Mouse (Mus musculus) CH12.LX (cell line): Measurements from ENCODE around the gene Klhl18. TPM values are rescaled to one million over a fixed set of nuclear protein-coding genes. Genes with fewer than 3 reads are reported as not detected.

Experiments used
- DNase-seq: peaks from one replicate; pipeline ENCODE4 v3.0.0-alpha.2; 2013; ENCODE audit errors: extremely low read depth
- H3K27ac ChIP-seq: 2 replicates; pipeline ENCODE4 v1.5.1; 2012; ENCODE audit warnings: low read depth, mild to moderate bottlenecking, control low read depth, moderate library complexity; ENCODE audit not compliant: insufficient read depth
- H3K27me3 ChIP-seq: replicated peaks from 2 replicates; pipeline ENCODE3; 2012; ENCODE audit warnings: inconsistent platforms
- H3K36me3 ChIP-seq, 2 experiments: replicated peaks in 1 of 2; 2 replicates each; pipeline versions ENCODE3 to v1.6.1; 2012; ENCODE audit warnings: inconsistent platforms in 1 of 2, low read length in 1 of 2, mild to moderate bottlenecking in 1 of 2, mixed read lengths in 1 of 2, moderate library complexity in 1 of 2; ENCODE audit not compliant: control insufficient read depth in 1 of 2, insufficient read depth in 1 of 2
- H3K4me1 ChIP-seq, 2 experiments: 2 replicates each; pipeline ENCODE4 v1.6.1; 2012; ENCODE audit warnings: inconsistent platforms in 1 of 2, moderate library complexity in 1 of 2; ENCODE audit not compliant: insufficient read depth in 2 of 2, control insufficient read depth in 1 of 2
- H3K4me2 ChIP-seq: 2 replicates; pipeline ENCODE4 v1.6.1; 2012; ENCODE audit warnings: low read depth, mild to moderate bottlenecking, control low read depth; ENCODE audit not compliant: poor library complexity, insufficient read depth, severe bottlenecking
- H3K4me3 ChIP-seq, 3 experiments: fragments of 150-350 bp in 1 of 3; sonication (generic) in 1 of 3; replicated peaks in 1 of 3; 2 replicates each; pipeline versions ENCODE3 to v1.5.1; 2011 to 2012; ENCODE audit warnings: low read depth in 2 of 3, low read length in 2 of 3, mild to moderate bottlenecking in 2 of 3, moderate library complexity in 2 of 3, control low read depth in 1 of 3, improper control_type of control experiment in 1 of 3, inconsistent platforms in 1 of 3, mixed read lengths in 1 of 3; ENCODE audit not compliant: poor library complexity in 1 of 3
- H3K79me2 ChIP-seq: replicated peaks from 2 replicates; pipeline ENCODE4 v1.6.1; 2012; ENCODE audit warnings: mild to moderate bottlenecking, moderate library complexity; ENCODE audit not compliant: control insufficient read depth, poor library complexity, insufficient read depth, severe bottlenecking; ENCODE audit errors: extremely low read depth
- H3K9ac ChIP-seq: 2 replicates; pipeline ENCODE4 v1.6.1; 2012; ENCODE audit warnings: low read depth, mild to moderate bottlenecking, control low read depth, moderate library complexity; ENCODE audit not compliant: insufficient read depth
- H3K9me3 ChIP-seq: replicated peaks from 2 replicates; pipeline ENCODE3; 2012; ENCODE audit warnings: low read length, inconsistent platforms, mixed read lengths
- BHLHE40 ChIP-seq: IDR thresholded peaks from 2 replicates; pipeline ENCODE4 v1.6.1; 2011; ENCODE audit warnings: mild to moderate bottlenecking, low read depth, low read length, improper control_type of control experiment
- CHD1 ChIP-seq: IDR thresholded peaks from 2 replicates; pipeline ENCODE4 v1.6.1; 2012; ENCODE audit warnings: low read depth, low read length, improper control_type of control experiment, inconsistent platforms
- CTCF ChIP-seq, 2 experiments: IDR thresholded peaks in 1 of 2; conservative IDR thresholded peaks in 1 of 2; 2 replicates each; pipeline ENCODE4 v1.5.1; 2011 to 2012; ENCODE audit warnings: low read depth in 2 of 2, low read length in 2 of 2, improper control_type of control experiment in 1 of 2, inconsistent platforms in 1 of 2, mild to moderate bottlenecking in 1 of 2, moderate library complexity in 1 of 2
- E2F4 ChIP-seq: IDR thresholded peaks from 2 replicates; pipeline ENCODE4 v1.6.1; 2011; ENCODE audit warnings: low read depth, low read length, improper control_type of control experiment; ENCODE audit not compliant: insufficient replicate concordance
- ELF1 ChIP-seq: IDR thresholded peaks from 2 replicates; pipeline ENCODE4 v1.6.1; 2014; ENCODE audit warnings: low read depth, mild to moderate bottlenecking, inconsistent platforms, low read length, improper control_type of control experiment
- EP300 ChIP-seq: IDR thresholded peaks from 2 replicates; pipeline ENCODE4 v1.6.1; 2011; ENCODE audit warnings: low read length, improper control_type of control experiment
- ETS1 ChIP-seq: conservative IDR thresholded peaks from 2 replicates; pipeline ENCODE4 v1.6.1; 2012; ENCODE audit warnings: low read depth, mild to moderate bottlenecking, inconsistent platforms, low read length, improper control_type of control experiment, moderate library complexity
- GABPA ChIP-seq: IDR thresholded peaks from 2 replicates; pipeline ENCODE4 v1.6.1; 2012; ENCODE audit warnings: low read depth, low read length, improper control_type of control experiment, inconsistent platforms; ENCODE audit not compliant: insufficient replicate concordance
- HCFC1 ChIP-seq: IDR thresholded peaks from 2 replicates; pipeline ENCODE4 v1.6.1; 2012; ENCODE audit warnings: low read depth, mild to moderate bottlenecking, inconsistent platforms, low read length, improper control_type of control experiment
- IRF4 ChIP-seq: IDR thresholded peaks from 2 replicates; pipeline ENCODE4 v1.6.1; 2014; ENCODE audit warnings: low read depth, mild to moderate bottlenecking, inconsistent platforms, low read length, improper control_type of control experiment
- MAFK ChIP-seq: IDR thresholded peaks from 2 replicates; pipeline ENCODE4 v1.6.1; 2011; ENCODE audit warnings: low read length, improper control_type of control experiment; ENCODE audit not compliant: insufficient replicate concordance
- MAX ChIP-seq: IDR thresholded peaks from 2 replicates; pipeline ENCODE4 v1.6.1; 2011; ENCODE audit warnings: low read length, improper control_type of control experiment
- MEF2A ChIP-seq: IDR thresholded peaks from 2 replicates; pipeline ENCODE4 v1.6.1; 2014; ENCODE audit warnings: low read depth, mild to moderate bottlenecking, inconsistent platforms, low read length, improper control_type of control experiment, borderline replicate concordance
- MXI1 ChIP-seq: IDR thresholded peaks from 2 replicates; pipeline ENCODE4 v1.6.1; 2011; ENCODE audit warnings: mild to moderate bottlenecking, low read depth, low read length, improper control_type of control experiment
- MYC ChIP-seq: IDR thresholded peaks from 2 replicates; pipeline ENCODE4 v1.6.1; 2011; ENCODE audit warnings: low read depth, mild to moderate bottlenecking, improper control_type of control experiment, low read length
- NELFE ChIP-seq: IDR thresholded peaks from 2 replicates; pipeline ENCODE4 v1.6.1; 2011; ENCODE audit warnings: low read depth, low read length, improper control_type of control experiment
- NRF1 ChIP-seq: IDR thresholded peaks from 2 replicates; pipeline ENCODE4 v1.6.1; 2014; ENCODE audit warnings: low read depth, mild to moderate bottlenecking, inconsistent platforms, low read length, improper control_type of control experiment, moderate library complexity
- RAD21 ChIP-seq: IDR thresholded peaks from 2 replicates; pipeline ENCODE4 v1.6.1; 2011; ENCODE audit warnings: low read depth, mild to moderate bottlenecking, low read length, improper control_type of control experiment, moderate library complexity
- TCF12 ChIP-seq: IDR thresholded peaks from 2 replicates; pipeline ENCODE4 v1.6.1; 2014; ENCODE audit warnings: low read depth, mild to moderate bottlenecking, inconsistent platforms, low read length, improper control_type of control experiment
- USF2 ChIP-seq: conservative IDR thresholded peaks from 2 replicates; pipeline ENCODE4 v1.6.1; 2011; ENCODE audit warnings: low read depth, low read length, improper control_type of control experiment
- ZC3H11A ChIP-seq: IDR thresholded peaks from 2 replicates; pipeline ENCODE4 v1.6.1; 2012; ENCODE audit warnings: low read depth, mild to moderate bottlenecking, inconsistent platforms, low read length, improper control_type of control experiment
- ZKSCAN1 ChIP-seq: IDR thresholded peaks from 2 replicates; pipeline ENCODE4 v1.6.1; 2012; ENCODE audit warnings: low read depth, inconsistent platforms, low read length, improper control_type of control experiment, borderline replicate concordance
- ZMIZ1 ChIP-seq: IDR thresholded peaks from 2 replicates; pipeline ENCODE4 v1.6.1; 2012; ENCODE audit warnings: low read depth, mild to moderate bottlenecking, inconsistent platforms, low read length, improper control_type of control experiment
- ZNF384 ChIP-seq: IDR thresholded peaks from 2 replicates; pipeline ENCODE4 v1.6.1; 2012; ENCODE audit warnings: low read depth, low read length, improper control_type of control experiment, inconsistent platforms
- dilution Hi-C: fragments of 300-500 bp; cut with MboI; formaldehyde crosslinking; loops from 2 replicates; pipeline ENCODE4 v1.14.3; 2020; ENCODE audit warnings: low sequenced_read_pairs; ENCODE audit not compliant: extremely low pct_unique_long_range_greater_than_20kb, extremely low pct_ligation_motif_present
- in situ Hi-C: fragments of 300-500 bp; cut with MboI; formaldehyde crosslinking; loops from 3 replicates; pipeline ENCODE4 v1.14.3; 2019; ENCODE audit warnings: low sequenced_read_pairs, low pct_ligation_motif_present, low pct_unique_long_range_greater_than_20kb, mixed read lengths
- polyA plus RNA-seq: library from polyadenylated mRNA; unstranded; fragments of >175 nt; gene quantifications from 2 replicates; pipeline ENCODE4 v1.2.1, GENCODE M21; 2012; ENCODE audit warnings: low read depth; ENCODE audit not compliant: insufficient read length
- total RNA-seq, 2 experiments: library from RNA; depleted of rRNA; stranded (reverse); fragments of 300-350 nt in 1 of 2; fragments of >200 nt in 1 of 2; gene quantifications; 2 replicates each; pipeline ENCODE4 v1.2.3; 2012 to 2014

Gene Klhl18
- total and polyA plus RNA-seq, 3 experiments = 3.0 to 10.1 (median 4.8) TPM

- Histone ChIP-seq H3K4me1 (no peaks in the 10 kb centered on the region), H3K27ac (no peak overlapping the region), H3K4me2 (no peak overlapping the region), H3K4me3 (no peak overlapping the region)
- dilution Hi-C loops (no loop called here), in situ Hi-C loops (no loop called here)
- no peak for DNase-seq
- TF ChIP-seq IRF4 (no peak), MAFK (no peak), TCF12 (no peak), ZKSCAN1 (no peak), GABPA (no peak), EP300 (no peak), BHLHE40 (no peak), ETS1 (no peak)
- TF ChIP-seq, all 38 proteins: peak for 0
- no peaks in the 10 kb centered on the region for H3K79me2 ChIP-seq
- no peaks in the 10 kb centered on the region for H3K27me3 ChIP-seq
- H3K9ac ChIP-seq = no peak overlapping the region
- H3K36me3 ChIP-seq = peaks cover 93 to 98% of the 10 kb centered on the region in 2 experiments
- H3K9me3 ChIP-seq = no peaks in the 10 kb centered on the region
Observed at GRCm38 (mm10) chr9:110384369-110384929, 92.0 kb downstream of the Klhl18 start.

DNA sequence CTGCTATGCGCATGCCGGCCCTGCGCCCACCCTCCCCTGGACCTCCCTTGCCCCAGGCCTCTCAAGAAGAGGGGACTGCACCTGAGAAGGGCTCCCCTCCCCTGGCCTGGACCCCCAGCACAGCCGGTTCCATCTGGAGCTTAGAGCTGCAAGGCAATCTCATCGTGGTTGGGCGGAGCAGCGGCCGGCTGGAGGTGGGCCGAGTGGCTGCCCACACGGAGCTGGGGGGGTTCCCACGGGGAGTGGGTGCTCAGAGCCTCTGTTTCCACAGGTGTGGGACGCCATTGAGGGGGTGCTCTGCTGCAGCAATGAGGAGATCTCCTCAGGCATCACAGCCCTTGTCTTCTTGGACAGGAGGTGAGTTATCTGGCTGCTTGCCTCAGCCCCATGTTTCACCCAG is 95.2 kb downstream of the Klhl18 start:
- DNase-seq = no peak
- H3K36me3 ChIP-seq = peaks cover 91 to 98% of the 10 kb centered on the region in 2 experiments
- no peak overlapping the region for H3K9ac ChIP-seq
- no peak overlapping the region for H3K4me3 ChIP-seq
- H3K79me2 ChIP-seq = no peaks in the 10 kb centered on the region
- dilution Hi-C loops = no loop called here
- H3K9me3 ChIP-seq = no peaks in the 10 kb centered on the region
- in situ Hi-C loops = no loop called here
- H3K27me3 ChIP-seq = no peaks in the 10 kb centered on the region
- TF ChIP-seq NRF1 (no peak), ELF1 (no peak), EP300 (no peak), ZNF384 (no peak), HCFC1 (no peak), MYC (no peak), IRF4 (no peak), MAX (no peak), ZMIZ1 (no peak), RAD21 (no peak), CTCF (conservative IDR thresholded peaks at IDR 0.05 in 1 of 2, IDR thresholded peaks at IDR 0.05 in 1 of 2; ENCODE audit: low read depth in 2 of 2, low read length in 2 of 2) (no peak), MXI1 (no peak), ZC3H11A (no peak), E2F4 (no peak), NELFE (no peak), CHD1 (no peak), ZKSCAN1 (no peak), MEF2A (no peak), USF2 (no peak)
- TF ChIP-seq, all 38 proteins: peak for 0
- H3K4me2 ChIP-seq = no peak overlapping the region
- H3K4me1 ChIP-seq = no peaks in the 10 kb centered on the region
- H3K27ac ChIP-seq = no peak overlapping the region
